Mouse (Mus musculus): ENCODE data around the gene Vmn1r128. TPM values are rescaled to one million over a fixed set of nuclear protein-coding genes. Genes with fewer than 3 reads are reported as not detected.

The Vmn1r128 gene
- polyA plus RNA-seq (2017; shearing (Covaris generic)), result not detected

DNA sequence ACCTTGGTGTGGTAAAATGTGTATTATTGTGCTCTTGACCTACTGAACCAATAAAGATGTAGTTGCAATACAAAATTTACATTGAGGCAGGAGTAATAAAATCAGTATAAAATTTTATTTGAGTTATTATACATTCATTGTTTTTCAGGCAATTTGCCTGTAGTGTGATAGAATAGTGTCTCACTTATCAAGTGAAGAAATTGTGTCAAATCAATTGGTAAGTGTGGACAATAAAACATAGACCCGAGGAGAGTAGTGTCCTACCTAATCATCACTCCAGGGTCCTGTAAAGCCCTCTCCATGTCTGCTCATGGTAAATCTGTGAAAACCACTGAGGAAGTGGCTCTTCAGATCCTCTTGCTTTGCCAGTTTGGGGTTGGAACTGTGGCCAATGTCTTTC is at the start of gene Vmn1r128:
Gene Vmn1r128, plus strand, starts transcription at position 301 of the 400 bp plus-strand sequence.

DNA sequence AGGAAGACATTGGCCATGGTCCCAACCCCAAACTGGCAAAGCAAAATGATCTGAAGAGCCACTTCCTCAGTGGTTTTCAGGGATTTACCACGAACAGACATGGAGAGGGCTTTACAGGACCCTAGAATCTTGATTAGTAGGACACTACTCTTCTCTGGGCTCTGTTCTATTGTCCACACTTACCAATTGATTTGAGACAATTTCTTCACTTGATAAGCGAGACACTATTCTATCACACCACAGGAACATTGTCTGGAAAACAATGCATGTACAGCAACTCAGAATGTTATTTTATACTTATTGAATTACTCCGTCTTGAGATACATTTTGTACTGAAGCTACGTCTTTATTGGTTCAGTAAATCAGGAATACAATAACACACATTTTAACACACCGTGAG is 47.8 kb upstream of the Vmn1r128 start, which contains the start of gene Vmn1r126:
Gene Vmn1r126, minus strand, starts transcription at position 101 of the 400 bp plus-strand sequence.

DNA sequence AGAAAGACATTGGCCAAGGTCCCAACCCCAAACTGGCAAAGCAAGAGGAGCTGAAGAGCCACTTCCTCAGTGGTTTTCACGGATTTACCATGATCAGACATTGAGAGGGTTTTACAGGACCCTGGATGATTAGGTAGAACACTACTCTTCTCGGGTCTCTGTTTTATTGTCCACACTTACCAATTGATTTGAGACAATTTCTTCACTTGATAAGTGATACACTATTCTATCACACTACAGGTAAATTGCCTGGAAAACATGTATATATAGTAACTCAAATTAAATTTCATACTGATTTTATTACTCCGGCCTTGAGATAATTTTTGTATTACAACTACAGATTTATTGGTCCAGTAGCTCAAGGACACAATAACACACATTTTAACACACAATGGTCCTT is 29.4 kb upstream of the Vmn1r128 start, which contains the start of gene Vmn1r127:
Gene Vmn1r127, minus strand, starts transcription at position 101 of the 400 bp plus-strand sequence.

DNA sequence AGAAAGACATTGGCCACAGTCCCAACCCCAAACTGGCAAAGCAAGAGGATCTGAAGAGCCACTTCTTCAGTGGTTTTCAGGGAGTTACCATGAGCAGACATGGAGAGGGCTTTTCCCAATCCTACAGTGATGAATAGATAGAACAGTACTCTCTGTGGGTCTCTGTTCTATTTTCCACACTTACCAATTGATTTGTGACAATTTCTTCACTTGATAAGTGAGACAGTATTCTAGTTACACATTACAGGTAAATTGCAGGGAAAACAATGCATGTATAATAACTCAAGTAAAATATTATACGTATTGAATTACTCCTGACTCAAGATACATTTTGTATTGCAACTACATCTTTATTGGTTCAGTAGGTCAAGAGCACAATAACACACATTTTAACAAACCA is 12.0 kb downstream of the Vmn1r128 start, which contains the start of gene Vmn1r129:
Gene Vmn1r129, minus strand, starts transcription at position 101 of the 400 bp plus-strand sequence.

Other genes starting within 250 kb of the Vmn1r128 start
- gene Vmn1r122, start 215.2 kb upstream of the Vmn1r128 start, polyA plus RNA-seq (2017; shearing (Covaris generic)), result not detected
- gene Vmn1r123, start 187.2 kb upstream of the Vmn1r128 start, polyA plus RNA-seq (2017; shearing (Covaris generic)), result not detected
- gene Gm5157, start 158.9 kb upstream of the Vmn1r128 start, polyA plus RNA-seq (2017; shearing (Covaris generic)), result not detected
- gene Vmn1r124, start 88.8 kb upstream of the Vmn1r128 start, polyA plus RNA-seq (2017; shearing (Covaris generic)), result not detected
- not detected for gene Vmn1r125, start 77.2 kb upstream of the Vmn1r128 start, polyA plus RNA-seq (2017; shearing (Covaris generic))
- not detected for gene Vmn1r126, start 47.9 kb upstream of the Vmn1r128 start, polyA plus RNA-seq (2017; shearing (Covaris generic))
- not detected for gene Vmn1r127, start 29.5 kb upstream of the Vmn1r128 start, polyA plus RNA-seq (2017; shearing (Covaris generic))
- gene Vmn1r129, start 11.9 kb downstream of the Vmn1r128 start, polyA plus RNA-seq (2017; shearing (Covaris generic)), result not detected
- 1.3 TPM for gene Gm6882, start 83.4 kb downstream of the Vmn1r128 start, polyA plus RNA-seq (2017; shearing (Covaris generic))
- not detected for gene Vmn1r130, start 162.4 kb downstream of the Vmn1r128 start, polyA plus RNA-seq (2017; shearing (Covaris generic))
- gene Vmn1r131, start 196.7 kb downstream of the Vmn1r128 start, polyA plus RNA-seq (2017; shearing (Covaris generic)), result not detected

Measured in effector memory CD4-positive, alpha-beta T cell, adult 7 months (primary cell).